Mouse (Mus musculus) right cerebral cortex, adult 2 months (tissue): ENCODE data around the gene Pkd1l2.

ENCODE experiments used
- DNase-seq, 2 experiments: peaks; one replicate each; pipeline ENCODE4 v3.0.0; 2021 to 2022; ENCODE audit warnings: low spot score in 2 of 2

The Pkd1l2 gene

GRCm38 (mm10) chr8:117082399-117082872, at the start of gene Pkd1l2:
Gene Pkd1l2, minus strand, starts transcription at chr8:117082449.
- DNase-seq = no peak

- no peak for DNase-seq
Observed at GRCm38 (mm10) chr8:117127063-117127462, 44.8 kb upstream of the Pkd1l2 start.

GRCm38 (mm10) chr8:117126411-117126810, 44.2 kb upstream of the Pkd1l2 start:
- no peak for DNase-seq

- DNase-seq = no peak
Observed at GRCm38 (mm10) chr8:117125854-117126253, 43.6 kb upstream of the Pkd1l2 start.

GRCm38 (mm10) chr8:117123850-117124633, 41.8 kb upstream of the Pkd1l2 start:
- DNase-seq = no peak

GRCm38 (mm10) chr8:117121277-117121676, 39.0 kb upstream of the Pkd1l2 start:
- DNase-seq = no peak

GRCm38 (mm10) chr8:117118409-117118808, 36.2 kb upstream of the Pkd1l2 start:
- DNase-seq = peak; percentile 8 to 11

- DNase-seq = no peak
Observed at GRCm38 (mm10) chr8:117116534-117116933, 34.3 kb upstream of the Pkd1l2 start.

GRCm38 (mm10) chr8:117115676-117116446, 33.6 kb upstream of the Pkd1l2 start:
- DNase-seq = no peak

- no peak for DNase-seq
Observed at GRCm38 (mm10) chr8:117115094-117115493, 32.8 kb upstream of the Pkd1l2 start.

GRCm38 (mm10) chr8:117112261-117112660, 30.0 kb upstream of the Pkd1l2 start:
- DNase-seq = no peak

GRCm38 (mm10) chr8:117111641-117112040, 29.4 kb upstream of the Pkd1l2 start:
- DNase-seq = no peak

- peak; percentile 37 to 47 for DNase-seq
Observed at GRCm38 (mm10) chr8:117109801-117110390, 27.6 kb upstream of the Pkd1l2 start.

GRCm38 (mm10) chr8:117109018-117109711, 26.9 kb upstream of the Pkd1l2 start:
- no peak for DNase-seq

GRCm38 (mm10) chr8:117107533-117107932, 25.3 kb upstream of the Pkd1l2 start:
- DNase-seq = peak; percentile 82 to 83

- no peak for DNase-seq
Observed at GRCm38 (mm10) chr8:117097564-117098191, 15.4 kb upstream of the Pkd1l2 start.

GRCm38 (mm10) chr8:117097051-117097563, 14.9 kb upstream of the Pkd1l2 start:
- DNase-seq = no peak

GRCm38 (mm10) chr8:117095647-117096046, 13.4 kb upstream of the Pkd1l2 start, which contains the start of gene Bco1:
Gene Bco1, plus strand, starts transcription at chr8:117095854.
- DNase-seq = no peak

- DNase-seq = peak; percentile 23 to 46
Observed at GRCm38 (mm10) chr8:117094053-117094452, 11.8 kb upstream of the Pkd1l2 start.

- DNase-seq = no peak
Observed at GRCm38 (mm10) chr8:117089802-117090201, 7.6 kb upstream of the Pkd1l2 start.

- DNase-seq = no peak
Observed at GRCm38 (mm10) chr8:117087036-117087435, 4.8 kb upstream of the Pkd1l2 start.
